Mouse (Mus musculus) CH12.LX (cell line): ENCODE data around the gene Btbd16. TPM values are rescaled to one million over a fixed set of nuclear protein-coding genes. Genes with fewer than 3 reads are reported as not detected.

Experiments
- DNase-seq: peaks from one replicate; pipeline ENCODE4 v3.0.0-alpha.2; 2013; ENCODE audit errors: extremely low read depth
- H3K27ac ChIP-seq: 2 replicates; pipeline ENCODE4 v1.5.1; 2012; ENCODE audit warnings: low read depth, mild to moderate bottlenecking, control low read depth, moderate library complexity; ENCODE audit not compliant: insufficient read depth
- H3K27me3 ChIP-seq: replicated peaks from 2 replicates; pipeline ENCODE3; 2012; ENCODE audit warnings: inconsistent platforms
- H3K36me3 ChIP-seq, 2 experiments: replicated peaks in 1 of 2; 2 replicates each; pipeline versions ENCODE3 to v1.6.1; 2012; ENCODE audit warnings: inconsistent platforms in 1 of 2, low read length in 1 of 2, mild to moderate bottlenecking in 1 of 2, mixed read lengths in 1 of 2, moderate library complexity in 1 of 2; ENCODE audit not compliant: control insufficient read depth in 1 of 2, insufficient read depth in 1 of 2
- H3K4me1 ChIP-seq, 2 experiments: 2 replicates each; pipeline ENCODE4 v1.6.1; 2012; ENCODE audit warnings: inconsistent platforms in 1 of 2, moderate library complexity in 1 of 2; ENCODE audit not compliant: insufficient read depth in 2 of 2, control insufficient read depth in 1 of 2
- H3K4me2 ChIP-seq: 2 replicates; pipeline ENCODE4 v1.6.1; 2012; ENCODE audit warnings: low read depth, mild to moderate bottlenecking, control low read depth; ENCODE audit not compliant: poor library complexity, insufficient read depth, severe bottlenecking
- H3K4me3 ChIP-seq, 3 experiments: fragments of 150-350 bp in 1 of 3; sonication (generic) in 1 of 3; replicated peaks in 1 of 3; 2 replicates each; pipeline versions ENCODE3 to v1.5.1; 2011 to 2012; ENCODE audit warnings: low read depth in 2 of 3, low read length in 2 of 3, mild to moderate bottlenecking in 2 of 3, moderate library complexity in 2 of 3, control low read depth in 1 of 3, improper control_type of control experiment in 1 of 3, inconsistent platforms in 1 of 3, mixed read lengths in 1 of 3; ENCODE audit not compliant: poor library complexity in 1 of 3
- H3K79me2 ChIP-seq: replicated peaks from 2 replicates; pipeline ENCODE4 v1.6.1; 2012; ENCODE audit warnings: mild to moderate bottlenecking, moderate library complexity; ENCODE audit not compliant: control insufficient read depth, poor library complexity, insufficient read depth, severe bottlenecking; ENCODE audit errors: extremely low read depth
- H3K9ac ChIP-seq: 2 replicates; pipeline ENCODE4 v1.6.1; 2012; ENCODE audit warnings: low read depth, mild to moderate bottlenecking, control low read depth, moderate library complexity; ENCODE audit not compliant: insufficient read depth
- H3K9me3 ChIP-seq: replicated peaks from 2 replicates; pipeline ENCODE3; 2012; ENCODE audit warnings: low read length, inconsistent platforms, mixed read lengths
- BHLHE40 ChIP-seq: IDR thresholded peaks from 2 replicates; pipeline ENCODE4 v1.6.1; 2011; ENCODE audit warnings: mild to moderate bottlenecking, low read depth, low read length, improper control_type of control experiment
- CHD1 ChIP-seq: IDR thresholded peaks from 2 replicates; pipeline ENCODE4 v1.6.1; 2012; ENCODE audit warnings: low read depth, low read length, improper control_type of control experiment, inconsistent platforms
- CHD2 ChIP-seq: IDR thresholded peaks from 2 replicates; pipeline ENCODE4 v1.6.1; 2011; ENCODE audit warnings: low read length, improper control_type of control experiment
- CTCF ChIP-seq, 2 experiments: IDR thresholded peaks in 1 of 2; conservative IDR thresholded peaks in 1 of 2; 2 replicates each; pipeline ENCODE4 v1.5.1; 2011 to 2012; ENCODE audit warnings: low read depth in 2 of 2, low read length in 2 of 2, improper control_type of control experiment in 1 of 2, inconsistent platforms in 1 of 2, mild to moderate bottlenecking in 1 of 2, moderate library complexity in 1 of 2
- GABPA ChIP-seq: IDR thresholded peaks from 2 replicates; pipeline ENCODE4 v1.6.1; 2012; ENCODE audit warnings: low read depth, low read length, improper control_type of control experiment, inconsistent platforms; ENCODE audit not compliant: insufficient replicate concordance
- HCFC1 ChIP-seq: IDR thresholded peaks from 2 replicates; pipeline ENCODE4 v1.6.1; 2012; ENCODE audit warnings: low read depth, mild to moderate bottlenecking, inconsistent platforms, low read length, improper control_type of control experiment
- JUN ChIP-seq: IDR thresholded peaks from 2 replicates; pipeline ENCODE4 v1.6.1; 2011; ENCODE audit warnings: low read depth, mild to moderate bottlenecking, low read length, improper control_type of control experiment, moderate library complexity; ENCODE audit not compliant: insufficient read depth
- JUND ChIP-seq: conservative IDR thresholded peaks from 2 replicates; pipeline ENCODE4 v1.6.1; 2011; ENCODE audit warnings: low read depth, low read length, improper control_type of control experiment
- MEF2A ChIP-seq: IDR thresholded peaks from 2 replicates; pipeline ENCODE4 v1.6.1; 2014; ENCODE audit warnings: low read depth, mild to moderate bottlenecking, inconsistent platforms, low read length, improper control_type of control experiment, borderline replicate concordance
- MXI1 ChIP-seq: IDR thresholded peaks from 2 replicates; pipeline ENCODE4 v1.6.1; 2011; ENCODE audit warnings: mild to moderate bottlenecking, low read depth, low read length, improper control_type of control experiment
- MYC ChIP-seq: IDR thresholded peaks from 2 replicates; pipeline ENCODE4 v1.6.1; 2011; ENCODE audit warnings: low read depth, mild to moderate bottlenecking, improper control_type of control experiment, low read length
- NELFE ChIP-seq: IDR thresholded peaks from 2 replicates; pipeline ENCODE4 v1.6.1; 2011; ENCODE audit warnings: low read depth, low read length, improper control_type of control experiment
- NRF1 ChIP-seq: IDR thresholded peaks from 2 replicates; pipeline ENCODE4 v1.6.1; 2014; ENCODE audit warnings: low read depth, mild to moderate bottlenecking, inconsistent platforms, low read length, improper control_type of control experiment, moderate library complexity
- PAX5 ChIP-seq: IDR thresholded peaks from 2 replicates; pipeline ENCODE4 v1.6.1; 2012; ENCODE audit warnings: low read length, inconsistent platforms, mixed read lengths
- POLR2A ChIP-seq: IDR thresholded peaks from 2 replicates; pipeline ENCODE4 v1.6.1; 2011; ENCODE audit warnings: low read depth, mild to moderate bottlenecking, improper control_type of control experiment, low read length
- POLR2AphosphoS2 ChIP-seq: IDR thresholded peaks from 2 replicates; pipeline ENCODE4 v1.6.1; 2011; ENCODE audit warnings: low read depth, low read length, improper control_type of control experiment
- RAD21 ChIP-seq: IDR thresholded peaks from 2 replicates; pipeline ENCODE4 v1.6.1; 2011; ENCODE audit warnings: low read depth, mild to moderate bottlenecking, low read length, improper control_type of control experiment, moderate library complexity
- UBTF ChIP-seq: IDR thresholded peaks from 2 replicates; pipeline ENCODE4 v1.6.1; 2012; ENCODE audit warnings: low read depth, mild to moderate bottlenecking, inconsistent platforms, low read length, improper control_type of control experiment, moderate library complexity
- USF2 ChIP-seq: conservative IDR thresholded peaks from 2 replicates; pipeline ENCODE4 v1.6.1; 2011; ENCODE audit warnings: low read depth, low read length, improper control_type of control experiment
- ZMIZ1 ChIP-seq: IDR thresholded peaks from 2 replicates; pipeline ENCODE4 v1.6.1; 2012; ENCODE audit warnings: low read depth, mild to moderate bottlenecking, inconsistent platforms, low read length, improper control_type of control experiment
- dilution Hi-C: fragments of 300-500 bp; cut with MboI; formaldehyde crosslinking; loops from 2 replicates; pipeline ENCODE4 v1.14.3; 2020; ENCODE audit warnings: low sequenced_read_pairs; ENCODE audit not compliant: extremely low pct_unique_long_range_greater_than_20kb, extremely low pct_ligation_motif_present
- in situ Hi-C: fragments of 300-500 bp; cut with MboI; formaldehyde crosslinking; loops from 3 replicates; pipeline ENCODE4 v1.14.3; 2019; ENCODE audit warnings: low sequenced_read_pairs, low pct_ligation_motif_present, low pct_unique_long_range_greater_than_20kb, mixed read lengths
- polyA plus RNA-seq: library from polyadenylated mRNA; unstranded; fragments of >175 nt; gene quantifications from 2 replicates; pipeline ENCODE4 v1.2.1, GENCODE M21; 2012; ENCODE audit warnings: low read depth; ENCODE audit not compliant: insufficient read length
- total RNA-seq, 2 experiments: library from RNA; depleted of rRNA; stranded (reverse); fragments of 300-350 nt in 1 of 2; fragments of >200 nt in 1 of 2; gene quantifications; 2 replicates each; pipeline ENCODE4 v1.2.3; 2012 to 2014

Btbd16 gene
- total and polyA plus RNA-seq, 3 experiments, result not detected

- Histone ChIP-seq H3K4me3 (no peak overlapping the region), H3K9me3 (no peaks in the 10 kb centered on the region), H3K79me2 (no peaks in the 10 kb centered on the region), H3K4me1 (peaks cover 0 to 7% of the 10 kb centered on the region in 2 experiments; a peak in 3 of 4 replicates), H3K27me3 (peaks cover 75% of the 10 kb centered on the region), H3K36me3 (no peaks in the 10 kb centered on the region), H3K9ac (no peak overlapping the region), H3K4me2 (no peak overlapping the region), H3K27ac (no peak overlapping the region)
- dilution Hi-C loops (no loop called here), in situ Hi-C loops (no loop called here)
- no peak for DNase-seq
- TF ChIP-seq PAX5, result no peak
- TF ChIP-seq USF2, result no peak
- no peak for TF ChIP-seq POLR2AphosphoS2
- no peak for TF ChIP-seq NELFE
- no peak for TF ChIP-seq BHLHE40
- TF ChIP-seq UBTF, result no peak
- no peak for TF ChIP-seq RAD21
- no peak for TF ChIP-seq MEF2A
- no peak for TF ChIP-seq CTCF (conservative IDR thresholded peaks at IDR 0.05 in 1 of 2, IDR thresholded peaks at IDR 0.05 in 1 of 2; ENCODE audit: low read depth in 2 of 2, low read length in 2 of 2)
- TF ChIP-seq JUN, result no peak
- no peak for TF ChIP-seq MXI1
- TF ChIP-seq HCFC1, result no peak
- TF ChIP-seq GABPA, result no peak
- TF ChIP-seq CHD2, result no peak
- no peak for TF ChIP-seq ZMIZ1
- no peak for TF ChIP-seq POLR2A
- TF ChIP-seq CHD1, result no peak
Measured at GRCm38 (mm10) chr7:130834958-130835861, 61.3 kb downstream of the Btbd16 start.

- H3K27ac ChIP-seq, result no peak overlapping the region
- no peaks in the 10 kb centered on the region for H3K9me3 ChIP-seq
- dilution Hi-C loops, result no loop called here
Measured at GRCm38 (mm10) chr7:130836066-130836465, 62.2 kb downstream of the Btbd16 start.

More at GRCm38 (mm10) chr7:130836066-130836465, 62.2 kb downstream of the Btbd16 start:
- Histone ChIP-seq H3K27me3 (peaks cover 71% of the 10 kb centered on the region), H3K4me2 (no peak overlapping the region), H3K9ac (no peak overlapping the region), H3K4me1 (peaks cover 0 to 7% of the 10 kb centered on the region in 2 experiments; a peak in 3 of 4 replicates), H3K4me3 (no peak overlapping the region), H3K79me2 (no peaks in the 10 kb centered on the region), H3K36me3 (no peaks in the 10 kb centered on the region)
- TF ChIP-seq NRF1, result no peak
- no peak for TF ChIP-seq JUND
- TF ChIP-seq MYC, result no peak
- in situ Hi-C loops, result no loop called here
- no peak for DNase-seq
